11 mouse cellular contexts compared by ENCODE assay signal in the genomic region with DNA sequence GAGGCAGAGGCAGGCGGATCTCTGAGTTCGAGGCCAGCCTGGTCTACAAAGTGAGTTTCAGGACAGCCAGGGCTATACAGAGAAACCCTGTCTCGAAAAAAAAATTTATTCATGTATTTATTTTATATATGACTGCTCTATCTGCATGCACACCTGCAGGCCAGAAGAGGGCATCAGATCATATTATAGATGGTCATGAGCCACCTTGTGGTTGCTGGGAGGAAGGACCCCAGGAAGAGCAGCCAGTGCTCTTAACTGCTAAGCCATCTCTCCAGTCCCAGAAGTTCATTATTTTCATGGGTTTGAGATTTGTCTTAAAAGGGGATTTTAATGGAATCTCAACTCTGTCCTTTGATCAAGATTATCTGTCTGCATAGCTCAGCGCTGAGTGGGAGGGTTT. TPM values are rescaled to one million over a fixed set of nuclear protein-coding genes. Genes with fewer than 3 reads are reported as not detected.
DNase-seq lines count a peak whose midpoint lies in the region; ATAC-seq and TF ChIP-seq lines count a peak whose summit lies in the region.
"Had no signal": no experiment of that assay in that cellular context is flagged by ENCODE, and none has a peak within 500 bp of the region (broad histone marks: within the 10 kb centered on the region; RNA-seq: fewer than 3 reads in every experiment).

No protein-coding gene starts in this region.

- no peak for ATAC-seq in liver, embryonic 12.5 days

- no peak overlapping the region for H3K9ac ChIP-seq in liver, adult 2 months (ENCODE audit: low read depth, low read length)
- H3K9ac ChIP-seq in liver, embryonic 12.5 days, result no peak overlapping the region

- no peak overlapping the region for H3K27ac ChIP-seq in liver, adult 2 months (replicated peaks; ENCODE audit: insufficient read depth, low read depth, low read length)
- H3K27ac ChIP-seq in liver, embryonic 12.5 days, result no peak overlapping the region
- H3K27ac ChIP-seq in bone marrow, adult 2 months (ENCODE audit: control insufficient read depth, insufficient read depth, low read depth, low read length, poor library complexity), result no peak overlapping the region

- H3K4me3 ChIP-seq in liver, adult 2 months (ENCODE audit: insufficient read depth, low read depth, low read length), result no peak overlapping the region
- H3K4me3 ChIP-seq in liver, embryonic 12.5 days, result no peak overlapping the region
- H3K4me3 ChIP-seq in bone marrow, adult 2 months (replicated peaks; ENCODE audit: control insufficient read depth, low read depth, low read length), result no peak overlapping the region
- H3K4me3 ChIP-seq: myocyte had no signal

- no peaks in the 10 kb centered on the region for H3K36me3 ChIP-seq in liver, adult 2 months (ENCODE audit: control insufficient read depth, insufficient read depth, low read length)
- H3K36me3 ChIP-seq in liver, embryonic 12.5 days, result no peaks in the 10 kb centered on the region

- H3K79me2 ChIP-seq in liver, adult 2 months (ENCODE audit: control insufficient read depth, insufficient read depth, low read length), result no peaks in the 10 kb centered on the region

- peak; percentile 32 to 47 for DNase-seq in cerebellum, postnatal 10 days
- no peak for DNase-seq in cerebellum, adult 8-10 months
- DNase-seq in liver, adult 2 months (ENCODE audit: extremely low read depth, low read depth, low spot score), result peak; percentile 1
- DNase-seq in retina, embryonic 14.5 days (ENCODE audit: low spot score), result peak; percentile 24
- no peak for DNase-seq in right cerebral cortex, postnatal 4 days
- no peak for DNase-seq in urinary bladder, postnatal 10 days (ENCODE audit: low spot score)

- H3K9me3 ChIP-seq in liver, embryonic 12.5 days (replicated peaks), result no peaks in the 10 kb centered on the region

- no peak overlapping the region for H3K4me2 ChIP-seq in liver, embryonic 12.5 days

- no peaks in the 10 kb centered on the region for H3K4me1 ChIP-seq in liver, adult 2 months (ENCODE audit: control insufficient read depth, insufficient read depth, low read length)
- no peaks in the 10 kb centered on the region for H3K4me1 ChIP-seq in liver, embryonic 12.5 days
- no peaks in the 10 kb centered on the region for H3K4me1 ChIP-seq in bone marrow, adult 2 months (ENCODE audit: control insufficient read depth, insufficient read depth, low read length)

- 71% methylated on average over 4 of the region's 4 CpGs for WGBS in liver, adult 2 months
- WGBS in liver, embryonic 12.5 days (ENCODE audit: insufficient replicate concordance), result 54% methylated on average over 4 of the region's 4 CpGs
- 66% methylated on average over 4 of the region's 4 CpGs for WGBS in bone marrow, adult 2 months

- H3K27me3 ChIP-seq in liver, adult 2 months (ENCODE audit: control insufficient read depth, insufficient read depth, low read length), result no peaks in the 10 kb centered on the region
- H3K27me3 ChIP-seq in liver, embryonic 12.5 days (replicated peaks), result no peaks in the 10 kb centered on the region

- TF ChIP-seq CTCF in liver, adult 2 months (IDR thresholded peaks at IDR 0.05; ENCODE audit: low read depth, low read length), result peak; percentile 19; the same call in 1 of the 2 replicates
- peak; percentile 56 for TF ChIP-seq CTCF in bone marrow, adult 2 months (IDR thresholded peaks at IDR 0.05; ENCODE audit: control insufficient read depth, insufficient read depth, low read length)

- TF ChIP-seq POLR2A in liver, adult 2 months (IDR thresholded peaks at IDR 0.05; ENCODE audit: extremely low read depth, insufficient read depth, low read length), result no peak
- TF ChIP-seq POLR2A in bone marrow, adult 2 months (IDR thresholded peaks at IDR 0.05; ENCODE audit: borderline replicate concordance, control insufficient read depth, low read depth, low read length), result no peak

RNA-seq across cellular contexts. Expression of a gene that starts 3.4 kb away (rescaled TPM):
- not detected in 2 replicates for total RNA-seq in liver, adult 2 months (2014; rRNA removed)
- polyA plus RNA-seq in liver, adult 2 months (2012; rRNA removed), result not detected in 2 replicates
- polyA plus RNA-seq in liver, embryonic 12.5 days (2016; fragmentation: Nextera tagmentation; extraction: Ambion mirVana), result 4.0 and 5.3 TPM in 2 replicates
- 26.7 and 86.1 TPM in 2 replicates for polyA plus RNA-seq in bone marrow, adult 2 months (2011; ENCODE audit: insufficient read depth, insufficient read length, low replicate concordance, missing spikeins)
- total RNA-seq: layer of hippocampus, adult 18-20 months had no signal

RNA-seq across cellular contexts. Expression of a gene that starts 13.9 kb away (rescaled TPM):
- not detected in 2 replicates for total RNA-seq in liver, adult 2 months (2014; rRNA removed)
- not detected in 2 replicates for polyA plus RNA-seq in liver, adult 2 months (2012; rRNA removed)
- polyA plus RNA-seq in liver, embryonic 12.5 days (2016; fragmentation: Nextera tagmentation; extraction: Ambion mirVana), result 0.20 TPM in 1 of 2 replicates, not detected in the other
- 15.4 and 51.6 TPM in 2 replicates for polyA plus RNA-seq in bone marrow, adult 2 months (2011; ENCODE audit: insufficient read depth, insufficient read length, low replicate concordance, missing spikeins)
- total RNA-seq: layer of hippocampus, adult 18-20 months had no signal
- polyA plus RNA-seq: frontal cortex, adult 2 months had no signal

RNA-seq across cellular contexts. Expression of a gene that starts 21.5 kb away (rescaled TPM):
- total RNA-seq in liver, adult 2 months (2014; rRNA removed), result not detected in 2 replicates
- polyA plus RNA-seq in liver, adult 2 months (2012; rRNA removed), result not detected in 2 replicates
- not detected in 2 replicates for polyA plus RNA-seq in liver, embryonic 12.5 days (2016; fragmentation: Nextera tagmentation; extraction: Ambion mirVana)
- not detected in 2 replicates for polyA plus RNA-seq in bone marrow, adult 2 months (2011; ENCODE audit: insufficient read depth, insufficient read length, low replicate concordance, missing spikeins)
- total RNA-seq: layer of hippocampus, adult 18-20 months had no signal

RNA-seq across cellular contexts. Expression of a gene that starts 33.5 kb away (rescaled TPM):
- not detected in 2 replicates for total RNA-seq in liver, adult 2 months (2014; rRNA removed)
- polyA plus RNA-seq in liver, adult 2 months (2012; rRNA removed), result not detected in 2 replicates
- not detected in 2 replicates for polyA plus RNA-seq in liver, embryonic 12.5 days (2016; fragmentation: Nextera tagmentation; extraction: Ambion mirVana)
- polyA plus RNA-seq in bone marrow, adult 2 months (2011; ENCODE audit: insufficient read depth, insufficient read length, low replicate concordance, missing spikeins), result not detected in 2 replicates
- total RNA-seq: layer of hippocampus, adult 18-20 months had no signal

RNA-seq across cellular contexts. Expression of a gene that starts 36.8 kb away (rescaled TPM):
- total RNA-seq in liver, adult 2 months (2014; rRNA removed), result not detected in 2 replicates
- polyA plus RNA-seq in liver, adult 2 months (2012; rRNA removed), result not detected in 2 replicates
- polyA plus RNA-seq in liver, embryonic 12.5 days (2016; fragmentation: Nextera tagmentation; extraction: Ambion mirVana), result not detected in 2 replicates
- not detected in 2 replicates for polyA plus RNA-seq in bone marrow, adult 2 months (2011; ENCODE audit: insufficient read depth, insufficient read length, low replicate concordance, missing spikeins)

Comparison
In these comparisons a context has a peak if more than half of its experiments do, and no peak if none do; other contexts are left out.
1. DNase-seq: peak in cerebellum, postnatal 10 days (2 of 2), liver, adult 2 months (single experiment) and retina, embryonic 14.5 days (single experiment); none in cerebellum, adult 8-10 months (single experiment), right cerebral cortex, postnatal 4 days (single experiment) and urinary bladder, postnatal 10 days (single experiment).
2. RNA of a gene that starts 13.9 kb away (polyA plus RNA-seq): 15.4 to 51.6 TPM in bone marrow, adult 2 months; 0.20 TPM in liver, embryonic 12.5 days and not detected in liver, adult 2 months; every median in the first group is over 10 times any median in the second.